Mouse (Mus musculus) limb, embryonic 12.5 days (tissue): ENCODE data around the gene Prss32. TPM values are rescaled to one million over a fixed set of nuclear protein-coding genes. Genes with fewer than 3 reads are reported as not detected.

Experiments used
- ATAC-seq: fragments of 200-750 bp; cut with Nextera tagmentation; 2 replicates; pipeline ENCODE4 v1.8.0; 2017; ENCODE audit warnings: low read depth, moderate TSS enrichment; ENCODE audit not compliant: insufficient number of reproducible peaks, insufficient read depth, low FRiP score, low TSS enrichment
- H3K27ac ChIP-seq: fragments of 300-500 bp; sonication (generic); 2 replicates; pipeline ENCODE4 v1.5.1; 2016; ENCODE audit warnings: mild to moderate bottlenecking, moderate library complexity
- H3K27me3 ChIP-seq: fragments of 300-500 bp; sonication (generic); 2 replicates; pipeline ENCODE4 v1.6.1; 2016; ENCODE audit warnings: mild to moderate bottlenecking, moderate library complexity
- H3K36me3 ChIP-seq: fragments of 300-500 bp; sonication (generic); 2 replicates; pipeline ENCODE4 v1.6.1; 2016; ENCODE audit warnings: mild to moderate bottlenecking, moderate library complexity
- H3K4me1 ChIP-seq: fragments of 300-500 bp; sonication (generic); replicated peaks from 2 replicates; pipeline ENCODE4 v1.6.1; 2016
- H3K4me2 ChIP-seq: fragments of 300-500 bp; sonication (generic); 2 replicates; pipeline ENCODE4 v1.6.1; 2016; ENCODE audit warnings: mild to moderate bottlenecking, moderate library complexity
- H3K4me3 ChIP-seq: fragments of 300-500 bp; sonication (generic); replicated peaks from 2 replicates; pipeline ENCODE4 v1.5.1; 2016; ENCODE audit warnings: mild to moderate bottlenecking
- H3K9ac ChIP-seq: fragments of 300-500 bp; sonication (generic); replicated peaks from 2 replicates; pipeline ENCODE4 v1.6.1; 2016; ENCODE audit warnings: mild to moderate bottlenecking, moderate library complexity
- H3K9me3 ChIP-seq: fragments of 300-500 bp; sonication (generic); 2 replicates; pipeline ENCODE4 v1.6.1; 2016; ENCODE audit warnings: mild to moderate bottlenecking, moderate library complexity
- WGBS: fragments of 180-500 bp; shearing (Covaris S2); methylation state at CpG from one replicate; pipeline ENCODE4 v1.1.7; 2016; 5-methylcytosine and 5-hydroxymethylcytosine counted together
- polyA plus RNA-seq: library from polyadenylated mRNA; unstranded; fragments of >200 nt; fragmentation: Nextera tagmentation; extraction: Ambion mirVana; gene quantifications from 2 replicates; pipeline ENCODE4 v1.2.1, GENCODE M21; 2016

Gene Prss32
- polyA plus RNA-seq, 1 experiment from 2014 or later = not detected

- Histone ChIP-seq H3K27ac (no peak overlapping the region), H3K4me3 (peak overlapping the region; percentile 24), H3K4me2 (peak overlapping the region; percentile 46), H3K9me3 (no peaks in the 10 kb centered on the region), H3K27me3 (peaks cover 12% of the 10 kb centered on the region), H3K9ac (no peak overlapping the region), H3K4me1 (no peaks in the 10 kb centered on the region), H3K36me3 (no peaks in the 10 kb centered on the region)
- peak; percentile 44; the same call in 1 of the 2 replicates for ATAC-seq
- 50% methylated on average over 23 of the region's 23 CpGs for WGBS
These were observed 379 bp upstream of the Prss32 start for GRCm38 (mm10) chr17:23843141-23843811.

- 65% methylated on average over 2 of the region's 2 CpGs for WGBS
These were observed 6.4 kb downstream of the Prss32 start for GRCm38 (mm10) chr17:23850028-23850427.

GRCm38 (mm10) chr17:23850853-23851749, 7.4 kb downstream of the Prss32 start:
- ATAC-seq = no peak

More at GRCm38 (mm10) chr17:23850028-23850427, 6.4 kb downstream of the Prss32 start:
- Histone ChIP-seq H3K9me3 (no peaks in the 10 kb centered on the region; the same call in 1 of the 2 replicates), H3K36me3 (no peaks in the 10 kb centered on the region), H3K4me1 (no peaks in the 10 kb centered on the region), H3K27me3 (no peaks in the 10 kb centered on the region), H3K4me3 (no peak overlapping the region), H3K27ac (no peak overlapping the region), H3K9ac (no peak overlapping the region), H3K4me2 (no peak overlapping the region)
- ATAC-seq = no peak

GRCm38 (mm10) chr17:23853292-23853691, 9.6 kb downstream of the Prss32 start:
- no peak overlapping the region for H3K9ac ChIP-seq
- H3K27me3 ChIP-seq = no peaks in the 10 kb centered on the region
- H3K4me1 ChIP-seq = no peaks in the 10 kb centered on the region
- no peak overlapping the region for H3K4me2 ChIP-seq
- H3K4me3 ChIP-seq = no peak overlapping the region
- no peak overlapping the region for H3K27ac ChIP-seq
- ATAC-seq = no peak
- H3K36me3 ChIP-seq = no peaks in the 10 kb centered on the region
- WGBS = 39% methylated on average over 5 of the region's 5 CpGs
- H3K9me3 ChIP-seq = no peaks in the 10 kb centered on the region; the same call in 1 of the 2 replicates

More at GRCm38 (mm10) chr17:23850853-23851749, 7.4 kb downstream of the Prss32 start:
- no peaks in the 10 kb centered on the region for H3K4me1 ChIP-seq
- 0 out of 2 replicates have a peak overlapping the region, but pooled peaks have one; percentile 27 for H3K9ac ChIP-seq
- H3K9me3 ChIP-seq = no peaks in the 10 kb centered on the region; the same call in 1 of the 2 replicates
- no peak overlapping the region for H3K4me3 ChIP-seq
- no peak overlapping the region for H3K4me2 ChIP-seq
- H3K27me3 ChIP-seq = no peaks in the 10 kb centered on the region
- 61% methylated on average over 18 of the region's 19 CpGs for WGBS
- H3K27ac ChIP-seq = no peak overlapping the region
- no peaks in the 10 kb centered on the region for H3K36me3 ChIP-seq

GRCm38 (mm10) chr17:23854229-23854765, 10.6 kb downstream of the Prss32 start:
- WGBS = 87% methylated on average over 10 of the region's 10 CpGs
- no peaks in the 10 kb centered on the region for H3K4me1 ChIP-seq
- H3K27me3 ChIP-seq = no peaks in the 10 kb centered on the region
- H3K36me3 ChIP-seq = no peaks in the 10 kb centered on the region
- H3K9ac ChIP-seq = no peak overlapping the region
- H3K4me2 ChIP-seq = no peak overlapping the region
- H3K9me3 ChIP-seq = no peaks in the 10 kb centered on the region; the same call in 1 of the 2 replicates
- no peak overlapping the region for H3K27ac ChIP-seq
- no peak overlapping the region for H3K4me3 ChIP-seq
- no peak for ATAC-seq

GRCm38 (mm10) chr17:23857193-23857592, 13.5 kb downstream of the Prss32 start:
- no peak overlapping the region for H3K4me3 ChIP-seq
- no peak for ATAC-seq
- no peak overlapping the region for H3K4me2 ChIP-seq
- no peaks in the 10 kb centered on the region for H3K4me1 ChIP-seq
- H3K27ac ChIP-seq = no peak overlapping the region
- no peaks in the 10 kb centered on the region for H3K36me3 ChIP-seq
- H3K9ac ChIP-seq = no peak overlapping the region
- no peaks in the 10 kb centered on the region for H3K27me3 ChIP-seq
- no peaks in the 10 kb centered on the region for H3K9me3 ChIP-seq
- 84% methylated on average over 6 of the region's 6 CpGs for WGBS

GRCm38 (mm10) chr17:23857913-23858312, 14.3 kb downstream of the Prss32 start:
- H3K4me1 ChIP-seq = no peaks in the 10 kb centered on the region
- no peaks in the 10 kb centered on the region for H3K9me3 ChIP-seq
- H3K27ac ChIP-seq = no peak overlapping the region
- no peaks in the 10 kb centered on the region for H3K27me3 ChIP-seq
- WGBS = 64% methylated on average over 2 of the region's 2 CpGs
- H3K9ac ChIP-seq = no peak overlapping the region
- no peak for ATAC-seq
- no peak overlapping the region for H3K4me2 ChIP-seq
- H3K4me3 ChIP-seq = no peak overlapping the region
- H3K36me3 ChIP-seq = no peaks in the 10 kb centered on the region

GRCm38 (mm10) chr17:23862926-23863325, 19.3 kb downstream of the Prss32 start:
- no peak overlapping the region for H3K27ac ChIP-seq
- H3K4me1 ChIP-seq = no peaks in the 10 kb centered on the region
- 87% methylated on average over 4 of the region's 4 CpGs for WGBS

GRCm38 (mm10) chr17:23867756-23868155, 24.1 kb downstream of the Prss32 start, which contains the start of gene Prss21:
Gene Prss21, plus strand, starts transcription at chr17:23868056.
- Histone ChIP-seq H3K27ac (no peak within 1 kb of the TSS), H3K4me2 (no peak within 1 kb of the TSS), H3K9me3 (no peaks in the 10 kb centered on the region; the same call in 1 of the 2 replicates), H3K36me3 (no peaks in the 10 kb centered on the region), H3K27me3 (no peaks in the 10 kb centered on the region), H3K9ac (no peak within 1 kb of the TSS), H3K4me1 (0 out of 2 replicates have a peak, but pooled peaks cover 3% of the 10 kb centered on the region), H3K4me3 (no peak within 1 kb of the TSS)
- ATAC-seq = no peak
- 85% methylated on average over 15 of the region's 15 CpGs for WGBS

More at GRCm38 (mm10) chr17:23862926-23863325, 19.3 kb downstream of the Prss32 start:
- Histone ChIP-seq H3K4me3 (no peak overlapping the region), H3K36me3 (no peaks in the 10 kb centered on the region), H3K4me2 (no peak overlapping the region), H3K27me3 (no peaks in the 10 kb centered on the region), H3K9me3 (no peaks in the 10 kb centered on the region; the same call in 1 of the 2 replicates), H3K9ac (no peak overlapping the region)
- ATAC-seq = no peak

- Histone ChIP-seq H3K36me3 (no peaks in the 10 kb centered on the region), H3K9me3 (no peaks in the 10 kb centered on the region; the same call in 1 of the 2 replicates), H3K27me3 (no peaks in the 10 kb centered on the region), H3K4me3 (no peak overlapping the region), H3K27ac (no peak overlapping the region), H3K9ac (no peak overlapping the region), H3K4me1 (0 out of 2 replicates have a peak, but pooled peaks cover 3% of the 10 kb centered on the region), H3K4me2 (no peak overlapping the region)
- no peak for ATAC-seq
- WGBS = 90% methylated on average over 11 of the region's 11 CpGs
These were observed 24.9 kb downstream of the Prss32 start for GRCm38 (mm10) chr17:23868513-23868912.
